Mouse (Mus musculus): Measurements from ENCODE around the gene Atrnl1. TPM values are rescaled to one million over a fixed set of nuclear protein-coding genes. Genes with fewer than 3 reads are reported as not detected.
"Not testable (repeated sequence)": the region's sequence is repeated elsewhere in the genome, so short reads cannot be mapped to it uniquely, and the experiment has no call there.

Gene Atrnl1
- total RNA-seq, 2 experiments from 2014 or later, result 62.6 to 67.3 TPM

DNA sequence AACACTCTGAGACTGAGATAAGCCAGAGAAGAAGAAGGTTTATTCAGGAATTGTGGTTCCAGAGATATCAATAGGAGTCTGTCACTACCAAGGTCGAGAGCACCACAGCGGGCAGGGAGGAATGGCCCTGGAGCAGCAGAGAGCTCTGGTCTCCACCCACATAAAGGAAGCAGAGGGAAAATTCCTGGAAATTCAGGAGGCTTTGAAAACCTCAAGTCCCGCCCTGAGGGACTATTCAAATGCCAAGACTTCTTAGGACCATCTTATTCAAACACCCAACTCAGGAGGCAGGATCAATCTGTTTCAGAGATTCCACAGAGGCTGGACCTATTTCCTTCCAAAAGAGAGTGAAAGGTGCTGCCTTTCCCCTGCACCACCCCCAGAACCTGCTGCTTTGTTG lies 345.6 kb downstream of the Atrnl1 start:
- no peak for DNase-seq (ENCODE audit: extremely low spot score in 1 of 2, low spot score in 1 of 2)

DNA sequence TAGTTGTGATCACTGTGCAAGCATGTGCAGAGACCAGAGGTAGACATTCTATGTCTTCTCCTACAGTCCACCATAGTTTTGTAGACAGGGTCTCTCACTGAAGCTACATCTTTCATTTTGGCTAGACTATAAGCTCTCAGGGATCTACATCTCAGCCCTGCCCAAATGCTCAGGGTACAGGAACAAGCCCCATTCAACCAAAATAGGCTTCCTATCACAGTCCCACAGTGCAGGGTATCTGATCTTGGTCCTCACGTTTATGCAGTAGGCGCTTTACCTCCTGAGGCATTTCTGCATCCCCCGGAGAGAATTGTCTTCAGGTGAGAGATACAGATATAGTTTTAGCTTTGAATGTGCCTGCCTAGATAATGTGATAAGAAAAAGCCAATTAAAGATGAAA lies 346.5 kb downstream of the Atrnl1 start:
- DNase-seq (ENCODE audit: extremely low spot score in 1 of 2, low spot score in 1 of 2), result no peak

GRCm38 (mm10) chr19:57958154-57958553 lies 347.3 kb downstream of the Atrnl1 start:
- no peak for DNase-seq (ENCODE audit: extremely low spot score in 1 of 2, low spot score in 1 of 2)

DNA sequence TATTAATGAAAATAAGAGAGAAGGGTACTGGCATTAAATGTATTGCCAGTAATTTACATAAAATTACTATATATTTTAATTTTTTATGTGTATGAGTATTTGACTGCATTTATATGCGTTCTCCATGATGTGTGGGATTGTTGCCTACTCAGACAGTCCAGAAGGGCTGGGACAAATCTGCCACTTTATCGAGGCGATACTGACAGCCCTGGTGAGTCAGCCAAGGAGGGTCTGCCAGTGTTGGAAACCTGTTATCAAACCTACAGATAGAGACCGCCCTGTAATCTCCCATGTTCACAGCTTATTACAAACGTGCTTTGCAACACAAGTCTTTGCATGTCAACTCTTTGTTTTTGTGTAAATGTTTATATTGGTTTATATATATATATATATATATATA lies 347.9 kb downstream of the Atrnl1 start:
- DNase-seq (ENCODE audit: extremely low spot score in 1 of 2, low spot score in 1 of 2), result no peak

- no peak for DNase-seq (ENCODE audit: extremely low spot score in 1 of 2, low spot score in 1 of 2)
Observed at GRCm38 (mm10) chr19:57961321-57961720, 350.5 kb downstream of the Atrnl1 start.

DNA sequence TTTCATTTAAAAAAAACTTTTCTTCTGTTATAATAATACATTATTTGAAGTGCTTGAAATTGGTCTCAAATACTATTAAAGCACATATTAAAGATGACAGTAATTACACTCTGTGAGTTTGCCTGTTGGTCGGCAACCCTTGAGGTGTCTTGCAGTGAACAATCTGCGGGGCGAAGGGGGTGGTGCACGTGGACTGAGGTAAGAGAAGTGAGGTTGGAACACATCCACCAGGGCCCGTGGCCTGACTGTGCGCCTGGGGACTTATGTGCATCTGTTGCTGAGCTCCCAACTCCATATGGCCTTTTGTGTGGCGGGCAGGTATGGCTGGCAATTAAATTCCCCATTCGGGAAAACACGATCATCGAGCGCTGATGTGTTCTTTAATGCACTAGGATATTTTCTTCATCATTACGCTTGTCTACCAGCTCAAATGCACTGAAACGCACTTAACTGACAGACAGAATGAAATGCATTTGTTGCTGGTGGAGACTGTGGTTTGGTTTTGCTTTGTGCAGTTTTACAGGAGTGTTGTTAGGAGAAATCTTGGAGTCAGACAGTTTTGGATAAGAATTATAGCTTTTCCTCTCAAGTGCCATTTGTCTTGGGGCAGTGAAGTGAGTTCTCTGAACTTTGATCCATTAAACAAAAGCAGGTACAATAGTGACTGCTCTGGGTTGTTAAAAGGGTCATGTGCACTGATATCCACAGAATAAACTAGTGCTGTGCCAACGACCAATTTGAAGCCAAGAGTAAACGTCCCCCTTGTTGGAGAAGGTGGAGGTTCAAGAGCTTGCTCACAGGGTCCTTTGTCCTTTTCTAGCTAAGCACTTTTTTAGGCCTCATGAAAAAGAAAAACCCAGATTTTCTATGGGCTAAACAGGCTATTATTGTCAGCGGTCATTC lies 351.2 kb downstream of the Atrnl1 start:
- no peak for DNase-seq (ENCODE audit: extremely low spot score in 1 of 2, low spot score in 1 of 2)

GRCm38 (mm10) chr19:57963874-57964273 lies 353.0 kb downstream of the Atrnl1 start:
- DNase-seq (ENCODE audit: extremely low spot score in 1 of 2, low spot score in 1 of 2), result no peak

- peak in 1 of 2 experiments; percentile 25 for DNase-seq (ENCODE audit: extremely low spot score in 1 of 2, low spot score in 1 of 2)
Observed at GRCm38 (mm10) chr19:57969766-57970165, 358.9 kb downstream of the Atrnl1 start.

DNA sequence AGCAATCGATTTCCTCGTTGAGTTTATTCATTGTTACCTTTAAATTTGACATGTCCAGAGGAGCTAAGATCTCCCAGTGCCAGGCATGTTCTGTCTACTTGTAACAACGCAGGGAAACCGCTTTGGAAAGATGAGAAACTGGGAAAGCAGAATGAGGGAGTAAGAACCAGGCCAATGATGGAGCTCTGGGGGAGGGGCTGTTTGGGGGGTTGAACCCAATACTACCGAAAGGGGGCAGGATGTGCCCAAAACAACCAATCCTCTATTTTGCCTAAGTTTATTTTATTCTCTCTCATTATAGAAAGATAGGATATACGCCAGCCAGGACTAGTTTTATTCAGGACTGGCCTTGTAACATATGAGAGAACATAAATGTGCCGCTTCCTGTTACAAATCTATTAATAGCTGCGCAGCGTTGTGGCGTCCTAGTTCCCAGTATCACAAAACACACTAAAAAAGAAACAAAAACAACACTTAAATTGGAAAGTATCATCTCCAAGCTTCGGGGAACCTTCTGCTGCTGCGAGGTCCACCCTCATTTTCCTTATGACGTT lies 359.6 kb downstream of the Atrnl1 start:
- DNase-seq (ENCODE audit: extremely low spot score in 1 of 2, low spot score in 1 of 2), result no peak

GRCm38 (mm10) chr19:57975201-57975600 lies 364.4 kb downstream of the Atrnl1 start:
- no peak for DNase-seq (ENCODE audit: extremely low spot score in 1 of 2, low spot score in 1 of 2)

DNA sequence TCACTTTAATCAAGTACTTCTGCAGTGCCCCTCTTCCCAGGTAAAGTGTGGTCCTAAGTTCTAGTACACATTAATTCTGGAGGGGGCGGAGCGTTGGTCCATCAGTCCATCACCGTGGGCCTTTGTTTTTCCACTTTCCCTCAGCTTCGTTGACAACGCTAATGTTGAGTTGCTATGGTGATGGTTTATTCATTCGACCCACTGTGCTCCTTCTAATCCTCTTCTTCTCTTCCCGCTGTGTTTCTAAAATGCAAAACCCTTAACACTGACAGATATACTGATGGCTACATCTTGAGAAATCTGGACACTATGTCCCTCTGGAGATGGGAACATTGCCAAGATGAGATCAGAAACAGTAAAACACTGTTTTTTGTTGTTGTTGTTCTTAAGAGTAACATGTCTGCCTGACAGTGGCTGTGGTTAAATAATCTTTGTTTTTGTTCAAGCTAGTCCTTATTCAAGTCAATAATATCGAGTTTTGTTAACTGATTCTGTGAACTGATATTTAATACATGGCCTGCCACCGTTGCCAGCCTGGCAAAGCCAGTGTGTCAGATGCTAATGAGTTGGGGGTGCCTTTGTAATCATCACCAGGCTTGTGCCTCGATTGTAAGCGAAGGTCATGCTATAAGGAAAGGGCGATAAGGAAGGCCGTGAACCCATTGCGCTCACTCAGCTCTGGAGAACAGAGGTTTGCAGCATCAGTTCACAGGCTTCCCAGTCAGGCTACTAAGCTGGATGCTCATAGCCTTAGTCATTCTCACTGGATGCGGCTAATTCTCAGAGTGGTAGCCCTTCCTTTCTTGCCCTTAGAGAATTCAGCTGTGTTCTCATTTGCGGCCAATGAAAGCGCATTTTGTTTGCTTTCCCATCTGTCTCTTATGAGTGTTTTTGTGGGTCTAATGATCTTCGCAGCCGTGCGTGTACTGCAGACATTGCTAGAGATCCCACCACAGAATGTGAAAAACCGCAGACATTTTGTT lies 375.4 kb downstream of the Atrnl1 start:
- DNase-seq (ENCODE audit: extremely low spot score in 1 of 2, low spot score in 1 of 2), result no peak

- DNase-seq (ENCODE audit: extremely low spot score in 1 of 2, low spot score in 1 of 2), result no peak
Observed at GRCm38 (mm10) chr19:57987696-57988393, 377.0 kb downstream of the Atrnl1 start.

DNA sequence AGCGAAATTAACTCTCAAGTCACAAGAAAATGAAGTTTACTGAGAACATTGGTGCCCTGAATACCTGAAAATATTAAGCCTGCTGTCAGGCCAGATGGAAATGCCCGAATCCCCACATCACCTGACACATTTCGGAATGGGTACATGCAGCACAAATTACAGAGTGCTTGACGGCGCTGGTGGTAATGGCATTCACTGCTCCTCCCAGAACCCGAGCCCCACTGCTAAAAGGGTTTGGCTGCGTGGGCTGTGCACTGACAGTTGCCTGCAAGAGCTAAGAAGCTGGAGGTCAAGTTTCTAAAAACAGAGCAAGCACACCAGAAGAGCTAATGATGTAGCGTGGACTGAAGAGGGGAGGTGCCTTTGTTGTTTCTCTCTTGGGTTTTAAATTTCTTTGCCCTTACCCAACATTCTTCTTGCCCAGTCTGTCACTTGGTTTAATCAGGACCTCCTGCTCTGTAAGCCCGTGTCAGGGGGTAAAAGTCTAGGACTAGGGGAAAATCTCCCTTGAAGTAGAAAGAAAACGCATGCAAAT lies 377.8 kb downstream of the Atrnl1 start:
- DNase-seq (ENCODE audit: extremely low spot score in 1 of 2, low spot score in 1 of 2), result no peak

GRCm38 (mm10) chr19:57991099-57991760 lies 380.4 kb downstream of the Atrnl1 start:
- DNase-seq (ENCODE audit: extremely low spot score in 1 of 2, low spot score in 1 of 2), result no peak

DNA sequence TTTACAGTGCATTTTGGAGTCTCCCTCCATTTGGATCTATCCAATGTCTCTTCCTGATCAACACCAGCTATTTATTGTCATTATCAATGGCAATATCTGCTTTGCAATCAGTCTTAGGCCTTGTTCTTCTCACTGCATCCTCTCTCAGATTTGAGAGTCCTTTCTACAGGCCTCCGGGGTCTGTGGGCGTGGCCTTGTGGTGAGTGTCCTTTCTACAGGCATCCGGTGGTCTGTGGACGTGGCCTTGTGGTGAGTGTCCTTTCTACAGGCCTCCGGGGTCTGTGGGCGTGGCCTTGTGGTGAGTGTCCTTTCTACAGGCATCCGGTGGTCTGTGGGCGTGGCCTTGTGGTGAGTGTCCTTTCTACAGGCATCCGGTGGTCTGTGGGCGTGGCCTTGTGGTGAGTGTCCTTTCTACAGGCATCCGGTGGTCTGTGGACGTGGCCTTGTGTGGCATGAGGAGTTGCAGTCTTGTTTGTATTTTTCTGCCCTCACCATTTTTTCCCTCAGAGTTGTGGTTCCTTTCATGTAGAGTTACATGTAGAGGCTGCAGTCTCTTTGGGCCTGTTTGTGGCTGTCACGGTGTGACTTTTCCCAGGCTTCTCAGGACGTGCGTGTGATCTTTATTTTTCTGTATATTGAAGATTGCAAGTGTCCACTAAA lies 383.5 kb downstream of the Atrnl1 start:
- DNase-seq (ENCODE audit: extremely low spot score in 1 of 2, low spot score in 1 of 2), result not testable (repeated sequence)

DNA sequence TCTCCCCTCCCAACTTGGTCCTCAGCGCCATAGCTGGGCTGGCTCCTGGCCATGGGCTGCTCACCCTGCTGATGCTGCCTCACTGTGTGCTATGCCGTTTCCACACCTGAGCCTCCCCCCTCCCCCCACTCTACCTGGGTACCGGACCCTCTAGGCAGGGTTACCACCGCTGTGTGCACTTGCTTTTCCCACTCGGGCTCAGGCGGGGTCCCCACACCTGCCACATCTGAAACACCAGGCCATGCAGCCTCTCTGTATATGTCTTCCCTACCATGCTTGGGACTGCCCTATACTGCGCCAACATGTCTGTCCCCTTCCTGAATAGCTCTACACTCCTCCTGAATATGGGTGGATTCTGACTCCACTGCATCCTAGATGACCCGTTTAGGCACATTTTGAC lies 384.2 kb downstream of the Atrnl1 start:
- no peak for DNase-seq (ENCODE audit: extremely low spot score in 1 of 2, low spot score in 1 of 2)

DNA sequence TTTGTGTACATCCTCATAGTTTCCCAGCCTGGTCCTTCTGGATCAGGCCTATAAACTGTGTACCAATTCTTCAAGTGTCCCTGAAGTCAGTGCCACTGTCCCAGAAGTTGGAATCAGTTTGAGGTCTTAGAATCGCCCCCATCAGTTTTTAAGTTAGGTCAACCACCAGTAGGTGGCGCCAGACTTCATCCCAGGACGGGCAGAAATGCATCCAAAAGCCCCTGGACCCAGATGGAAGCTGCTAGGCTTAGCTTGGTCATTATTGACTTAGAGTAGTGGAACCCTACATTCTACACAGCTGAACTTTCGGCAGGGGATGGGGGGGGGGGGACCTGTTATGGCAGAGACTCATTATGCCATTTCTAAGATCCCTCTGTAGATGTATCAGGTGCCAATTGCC lies 387.1 kb downstream of the Atrnl1 start:
- peak in 1 of 2 experiments; percentile 58 for DNase-seq (ENCODE audit: extremely low spot score in 1 of 2, low spot score in 1 of 2)

DNA sequence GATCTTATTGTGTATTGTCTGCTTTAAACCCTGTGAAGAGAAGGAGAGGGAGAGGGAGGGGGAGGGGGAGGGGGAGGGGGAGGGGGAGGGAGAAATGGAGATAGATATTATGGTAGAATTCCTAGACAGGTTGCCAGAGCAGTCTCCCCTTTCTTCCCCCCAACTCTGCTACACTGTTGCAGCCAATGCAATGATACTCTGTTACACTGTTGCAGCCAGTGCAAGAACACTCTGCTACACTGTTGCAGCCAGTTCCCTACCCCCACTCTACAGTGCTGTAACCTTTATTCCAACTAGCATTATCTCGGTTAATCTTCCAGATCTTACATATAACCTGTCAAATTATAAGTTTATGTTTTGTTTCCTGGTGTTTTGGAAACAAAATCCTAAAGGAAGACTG lies 400.8 kb downstream of the Atrnl1 start:
- no peak for DNase-seq (ENCODE audit: extremely low spot score in 1 of 2, low spot score in 1 of 2)

DNA sequence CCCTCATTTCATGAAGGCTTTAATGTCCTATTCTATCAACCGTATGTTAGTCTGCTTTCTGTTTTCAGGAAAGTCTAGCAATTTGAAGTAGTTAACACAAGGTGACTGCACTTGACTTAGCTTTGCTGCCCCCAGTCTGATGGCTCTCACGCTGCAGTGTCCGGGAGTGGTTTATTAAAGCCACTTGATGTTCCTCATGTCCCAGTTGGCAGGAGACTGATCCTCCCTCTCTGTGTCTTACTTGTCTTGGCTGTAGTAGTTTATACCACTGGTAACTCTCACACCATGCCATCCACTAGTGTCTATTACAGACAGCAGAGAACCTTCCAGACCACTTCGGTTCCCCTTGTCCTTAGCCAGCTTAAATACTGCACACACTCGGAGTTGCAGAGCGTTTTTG lies 404.9 kb downstream of the Atrnl1 start:
- DNase-seq (ENCODE audit: extremely low spot score in 1 of 2, low spot score in 1 of 2), result no peak

All from layer of hippocampus, postnatal 25 days (tissue).